Mouse (Mus musculus) ZHBTc4 (cell line): ENCODE results near the gene Cpsf6.
A peak's percentile ranks its signal among the peaks of the same experiment; 100 is the strongest.

Source experiments
- DNase-seq: peaks from one replicate; pipeline ENCODE4 v3.0.0-alpha.2; 2011; ENCODE audit warnings: low read depth, low spot score

Cpsf6 gene

GRCm38 (mm10) chr10:117413562-117414527 is 34.0 kb upstream of the Cpsf6 start:
- no peak for DNase-seq

- DNase-seq: no peak
Observed at GRCm38 (mm10) chr10:117412474-117413057, 32.8 kb upstream of the Cpsf6 start.

GRCm38 (mm10) chr10:117411716-117412473 is 32.1 kb upstream of the Cpsf6 start:
- DNase-seq: peak; percentile 93

- DNase-seq: peak; percentile 86
Observed at GRCm38 (mm10) chr10:117411131-117411530, 31.3 kb upstream of the Cpsf6 start.

GRCm38 (mm10) chr10:117410481-117411048 is 30.8 kb upstream of the Cpsf6 start:
- DNase-seq: no peak

GRCm38 (mm10) chr10:117409373-117410354 is 29.8 kb upstream of the Cpsf6 start:
- DNase-seq: no peak

- no peak for DNase-seq
Observed at GRCm38 (mm10) chr10:117408545-117409372, 28.9 kb upstream of the Cpsf6 start.

GRCm38 (mm10) chr10:117407734-117408288 is 28.0 kb upstream of the Cpsf6 start:
- no peak for DNase-seq

GRCm38 (mm10) chr10:117406843-117407733 is 27.3 kb upstream of the Cpsf6 start:
- no peak for DNase-seq

- DNase-seq: no peak
Observed at GRCm38 (mm10) chr10:117406283-117406588, 26.4 kb upstream of the Cpsf6 start.

GRCm38 (mm10) chr10:117405526-117406282 is 25.9 kb upstream of the Cpsf6 start:
- no peak for DNase-seq

GRCm38 (mm10) chr10:117404384-117404783 is 24.6 kb upstream of the Cpsf6 start:
- DNase-seq: no peak

GRCm38 (mm10) chr10:117403344-117403953 is 23.6 kb upstream of the Cpsf6 start:
- DNase-seq: no peak

GRCm38 (mm10) chr10:117402403-117403333 is 22.9 kb upstream of the Cpsf6 start:
- DNase-seq: peak; percentile 80

- DNase-seq: no peak
Observed at GRCm38 (mm10) chr10:117401364-117401763, 21.5 kb upstream of the Cpsf6 start.

GRCm38 (mm10) chr10:117400246-117400954 is 20.6 kb upstream of the Cpsf6 start:
- DNase-seq: no peak
